Mouse (Mus musculus) gastrocnemius, postnatal 36 days (tissue): ENCODE data around the gene Anp32e. TPM values are rescaled to one million over a fixed set of nuclear protein-coding genes. Genes with fewer than 3 reads are reported as not detected.
A peak's percentile ranks its signal among the peaks of the same experiment; 100 is the strongest.
"Not testable (repeated sequence)": the region's sequence is repeated elsewhere in the genome, so short reads cannot be mapped to it uniquely, and the experiment has no call there.

Source experiments
- DNase-seq, 2 experiments: peaks; one replicate each; pipeline ENCODE4 v3.0.0; 2022
- intact Hi-C: fragments of 180-260 bp; cut with DNase I; formaldehyde crosslinking; loops from one replicate; pipeline ENCODE4 v1.15.1; 2025
- long read RNA-seq, 2 experiments: library from polyadenylated mRNA; stranded (forward); transcript quantifications; one replicate each; pipeline ENCODE4 v2.0.0; 2021
- total RNA-seq, 2 experiments: library from RNA; stranded (reverse); gene quantifications; 2 replicates each; pipeline ENCODE4 v1.2.3; 2021

Anp32e gene
- total RNA-seq, result 10 to 100 TPM; 67.1 to 71.1 TPM
- long read RNA-seq, experiment 1, transcript Anp32e-202 (7 exons, 3,274 nt), result major isoform, 19 of 64 reads
- long read RNA-seq, experiment 1, partial matches to known transcripts, result 2 of 64 reads
- long read RNA-seq, experiment 1, other reads (novel, unspliced or antisense), result 40 of 64 reads
- long read RNA-seq, experiment 2, transcript Anp32e-202 (7 exons, 3,274 nt), result major isoform, 16 of 107 reads
- long read RNA-seq, experiment 2, partial matches to known transcripts, result 4 of 107 reads
- long read RNA-seq, experiment 2, other reads (novel, unspliced or antisense), result 85 of 107 reads

- intact Hi-C loops, result no loop called here
- DNase-seq, result peak; percentile 94 to 96
Observed at GRCm38 (mm10) chr3:95928658-95929503, at the start of gene Anp32e. TSS of gene Anp32e (plus strand) at chr3:95929246.

- intact Hi-C loops, result no loop called here
- DNase-seq, result peak; percentile 87 to 91
Observed at GRCm38 (mm10) chr3:95881979-95882815, 46.8 kb upstream of the Anp32e start, which contains the start of gene Ciart. TSS of gene Ciart (minus strand) at chr3:95882251.

- DNase-seq, result peak in 1 of 2 experiments; percentile 77
- intact Hi-C loops, result loop anchor here (1.0 kb wide), 1 partner anchor 23 kb away; no protein-coding TSS in a partner anchor
Observed at GRCm38 (mm10) chr3:95882816-95883425, 46.1 kb upstream of the Anp32e start.

- no peak for DNase-seq
- intact Hi-C loops, result no loop called here
Observed at GRCm38 (mm10) chr3:95884400-95884799, 44.6 kb upstream of the Anp32e start.

- DNase-seq, result no peak
- intact Hi-C loops, result loop anchor here (5.0 kb wide), 1 partner anchor 70 kb away; no protein-coding TSS in a partner anchor
Observed at GRCm38 (mm10) chr3:95887596-95887995, 41.5 kb upstream of the Anp32e start.

- DNase-seq, result no peak
- intact Hi-C loops, result loop anchor here (5.0 kb wide), 1 partner anchor 68 kb away; no protein-coding TSS in a partner anchor
Observed at GRCm38 (mm10) chr3:95889664-95890063, 39.4 kb upstream of the Anp32e start.

GRCm38 (mm10) chr3:95891211-95892065 is 37.6 kb upstream of the Anp32e start, which contains the start of gene BC028528:
TSS of gene BC028528 (minus strand) at chr3:95892005.
- intact Hi-C loops, result no loop called here

GRCm38 (mm10) chr3:95892066-95893052 is 36.7 kb upstream of the Anp32e start:
- intact Hi-C loops, result no loop called here

More at GRCm38 (mm10) chr3:95891211-95892065, 37.6 kb upstream of the Anp32e start, which contains the start of gene BC028528:
- peak in 1 of 2 experiments; percentile 11 for DNase-seq

GRCm38 (mm10) chr3:95893126-95893525 is 35.9 kb upstream of the Anp32e start:
- DNase-seq, result no peak
- intact Hi-C loops, result no loop called here

More at GRCm38 (mm10) chr3:95892066-95893052, 36.7 kb upstream of the Anp32e start:
- no peak for DNase-seq

- intact Hi-C loops, result not testable (repeated sequence)
Observed at GRCm38 (mm10) chr3:95893606-95894316, 35.3 kb upstream of the Anp32e start, which contains the start of gene Aph1a. TSS of gene Aph1a (plus strand) at chr3:95893969.

GRCm38 (mm10) chr3:95894317-95895160 is 34.5 kb upstream of the Anp32e start:
- intact Hi-C loops, result no loop called here
- DNase-seq, result peak in 1 of 2 experiments; percentile 34

More at GRCm38 (mm10) chr3:95893606-95894316, 35.3 kb upstream of the Anp32e start, which contains the start of gene Aph1a:
- DNase-seq, result peak; percentile 87 to 96

GRCm38 (mm10) chr3:95895501-95895900 is 33.5 kb upstream of the Anp32e start:
- intact Hi-C loops, DNase-seq: not testable (repeated sequence)

- intact Hi-C loops, result no loop called here
- DNase-seq, result no peak
Observed at GRCm38 (mm10) chr3:95899800-95900524, 29.1 kb upstream of the Anp32e start.

- intact Hi-C loops, result no loop called here
Observed at GRCm38 (mm10) chr3:95901616-95902372, 27.3 kb upstream of the Anp32e start.

GRCm38 (mm10) chr3:95902373-95902625 is 26.7 kb upstream of the Anp32e start:
- intact Hi-C loops, result no loop called here
- DNase-seq, result no peak

More at GRCm38 (mm10) chr3:95901616-95902372, 27.3 kb upstream of the Anp32e start:
- peak in 1 of 2 experiments; percentile 27 for DNase-seq
